ENCODE assay signal across 8 mouse cellular contexts in genomic region chr9:46149392-46149791, GRCm38 (mm10).
DNase-seq lines count a peak whose midpoint lies in the region; TF ChIP-seq lines count a peak whose summit lies in the region.
"Had no signal": no experiment of that assay in that cellular context is flagged by ENCODE, and none has a peak within 500 bp of the region (broad histone marks: within the 10 kb centered on the region; RNA-seq: fewer than 3 reads in every experiment).

No protein-coding gene starts in this region.

- H3K27ac ChIP-seq in spleen, adult 2 months (ENCODE audit: insufficient read depth, low read length), result peak overlapping the region; percentile 7; the same call in 1 of the 2 replicates

- no peaks in the 10 kb centered on the region for H3K36me3 ChIP-seq in spleen, adult 2 months (ENCODE audit: control insufficient read depth, insufficient read depth, low read length)

- no peak overlapping the region for H3K4me3 ChIP-seq in spleen, adult 2 months (ENCODE audit: extremely low read depth, insufficient read depth, insufficient read length)

- no peak for TF ChIP-seq CTCF in spleen, adult 2 months (IDR thresholded peaks at IDR 0.05; ENCODE audit: extremely low read depth, insufficient read depth, insufficient read length, insufficient replicate concordance)

- H3K27me3 ChIP-seq in spleen, adult 2 months (ENCODE audit: control insufficient read depth, insufficient read depth, low read length), result no peaks in the 10 kb centered on the region

- H3K4me1 ChIP-seq in spleen, adult 2 months (ENCODE audit: control insufficient read depth, insufficient read depth, insufficient read length), result peaks cover 12% of the 10 kb centered on the region; the same call in 1 of the 2 replicates

- TF ChIP-seq POLR2A in spleen, adult 2 months (IDR thresholded peaks at IDR 0.05; ENCODE audit: low read depth, low read length), result no peak

- peak in 1 of 2 experiments; percentile 15 for DNase-seq in spleen, adult 2 months (ENCODE audit: low read depth in 1 of 2, low spot score in 2 of 2)
- no peak for DNase-seq in spleen, postnatal 36 days (ENCODE audit: low spot score in 2 of 2)
- peak; percentile 82 for DNase-seq in gonadal fat pad, adult 2 months (ENCODE audit: low read depth)
- DNase-seq in kidney, postnatal 36 days, result peak; percentile 67 to 85
- peak; percentile 31 for DNase-seq in thymus, postnatal 4 days
- DNase-seq in spleen, postnatal 10 days (ENCODE audit: low spot score in 2 of 2), result no peak
- no peak for DNase-seq in cerebellum, postnatal 36 days
- DNase-seq: cerebellum, postnatal 14 days had no signal

- WGBS in spleen, adult 2 months, result 50% methylated on average over 5 of the region's 5 CpGs

Comparison
In these comparisons a context has a peak if more than half of its experiments do, and no peak if none do; other contexts are left out.
1. DNase-seq: peak in gonadal fat pad, adult 2 months (single experiment), kidney, postnatal 36 days (2 of 2) and thymus, postnatal 4 days (single experiment); none in spleen, postnatal 36 days (0 of 2), spleen, postnatal 10 days (0 of 2) and cerebellum, postnatal 36 days (0 of 2).